Mouse (Mus musculus) layer of hippocampus, adult 2 months (tissue): ENCODE measurements at regions not wholly inside any gene's neighbourhood (a gene's known extent, or its start where the extent isn't known, plus 50 kb on each side); places are given as distances from the start of the nearest gene placed in this dataset.

Experiments used
- DNase-seq, 2 experiments: peaks; one replicate each; pipeline ENCODE4 v3.0.0; 2022; ENCODE audit warnings: low spot score in 2 of 2
- H3K27ac ChIP-seq: fragments of 200-600 bp; 2 replicates; pipeline ENCODE4 v1.8.1; 2022
- H3K4me3 ChIP-seq: fragments of 200-600 bp; 2 replicates; pipeline ENCODE4 v1.8.1; 2022; ENCODE audit warnings: mild to moderate bottlenecking
- CTCF ChIP-seq: fragments of 200-600 bp; conservative IDR thresholded peaks from 2 replicates; pipeline ENCODE4 v1.8.1; 2022; ENCODE audit warnings: antibody characterized with exemption, mild to moderate bottlenecking, moderate library complexity

DNA sequence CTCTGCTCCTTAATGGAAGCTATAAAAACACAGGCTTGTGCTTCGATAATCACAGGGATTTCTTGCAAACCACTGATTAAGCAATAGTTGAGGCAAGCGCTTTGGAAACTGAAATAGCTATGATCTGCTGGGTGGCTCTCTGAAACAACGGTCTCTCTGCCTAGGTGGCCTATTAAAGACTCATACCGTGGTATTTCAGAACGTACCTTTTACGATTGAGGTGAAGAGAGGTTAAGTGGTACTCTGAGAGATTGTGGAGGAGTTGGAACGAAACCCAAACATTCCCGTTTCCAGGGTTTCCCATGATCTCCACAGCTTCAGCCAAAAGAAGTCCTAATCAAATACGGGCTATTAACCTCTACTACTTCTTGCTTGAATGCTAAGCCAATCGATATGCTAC is 212.2 kb downstream of the Actr3 start:
- no peak for DNase-seq
- no peak overlapping the region for H3K27ac ChIP-seq
- no peak for TF ChIP-seq CTCF
- no peak overlapping the region for H3K4me3 ChIP-seq

DNA sequence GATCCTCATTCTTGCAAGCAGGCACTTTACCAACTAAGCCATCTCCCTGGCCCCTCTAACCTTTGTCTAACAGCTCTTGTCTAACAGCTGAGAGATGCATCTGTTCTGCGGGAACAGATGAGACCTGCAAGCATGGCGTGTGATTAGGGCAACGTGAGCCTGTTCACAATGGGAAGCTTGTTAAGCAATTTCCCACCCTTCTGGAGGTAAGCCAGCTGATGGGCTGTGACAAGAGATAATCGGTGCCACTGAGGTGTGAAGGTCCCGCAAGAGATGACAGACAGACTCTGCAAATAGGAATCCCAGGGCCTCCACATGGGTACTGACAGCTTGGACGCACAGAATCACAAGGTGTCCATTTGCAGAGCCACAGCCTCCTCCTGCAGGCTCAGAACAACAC is 219.3 kb downstream of the Actr3 start:
- Histone ChIP-seq H3K27ac (no peak overlapping the region), H3K4me3 (no peak overlapping the region)
- no peak for DNase-seq
- no peak for TF ChIP-seq CTCF

DNA sequence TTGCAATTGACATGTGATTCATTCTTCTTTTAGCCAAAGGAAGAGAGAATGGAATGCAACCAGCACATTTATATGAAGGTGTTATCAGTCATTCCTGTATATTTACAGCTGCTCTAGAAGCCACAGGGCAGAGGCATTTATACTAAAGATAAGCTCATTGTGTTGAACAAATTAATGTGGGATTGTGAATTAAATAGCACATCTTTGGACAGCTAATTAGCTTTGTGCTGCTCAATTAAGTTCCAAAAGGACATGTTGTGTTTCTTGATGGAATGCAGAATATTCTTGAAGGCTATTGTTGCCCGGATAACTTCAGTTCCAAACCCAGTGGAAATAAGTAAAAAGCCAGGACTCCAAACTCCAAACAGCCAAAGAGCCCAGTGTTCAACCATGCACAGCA is 248.4 kb downstream of the Actr3 start:
- TF ChIP-seq CTCF: no peak
- no peak for DNase-seq
- no peak overlapping the region for H3K4me3 ChIP-seq
- no peak overlapping the region for H3K27ac ChIP-seq

DNA sequence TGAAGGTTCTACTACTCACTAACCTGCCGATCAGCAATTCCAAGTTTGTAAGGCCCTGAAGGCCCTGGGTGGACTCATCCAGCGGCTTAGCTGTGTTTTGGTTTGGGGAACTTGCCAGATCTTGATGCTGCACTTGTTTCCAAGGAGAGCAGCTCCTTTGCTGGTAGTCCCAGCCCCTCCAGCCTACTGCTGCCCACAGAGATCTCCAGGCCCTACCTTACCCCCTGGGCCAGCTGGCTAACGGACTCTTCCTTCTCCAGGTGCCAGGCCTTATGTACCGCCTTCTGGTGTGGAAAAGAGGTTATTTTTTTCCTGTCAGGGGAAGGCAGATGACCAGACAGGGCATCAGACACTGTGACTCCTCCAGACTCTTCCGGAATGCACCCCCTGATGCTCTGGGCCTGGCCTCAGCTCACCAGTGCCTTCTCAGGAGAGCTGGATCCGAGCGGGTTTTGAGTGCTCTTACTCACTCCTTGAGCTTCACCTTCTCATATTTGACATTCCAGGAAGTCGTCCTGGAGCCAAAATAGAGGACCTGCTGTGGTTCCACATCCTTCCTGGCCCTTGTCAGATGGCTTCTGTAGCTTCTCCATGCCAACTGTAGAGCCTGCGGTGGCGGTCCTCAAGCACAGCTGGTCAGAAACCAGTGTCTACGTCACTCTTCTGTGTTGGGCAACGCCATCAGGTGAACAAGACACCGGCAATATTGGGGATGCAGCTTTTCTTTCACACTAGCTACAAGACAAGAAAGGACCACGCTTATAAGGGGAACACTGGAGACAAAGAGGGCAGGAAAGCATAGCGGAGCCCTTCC is 259.2 kb downstream of the Actr3 start:
- TF ChIP-seq CTCF: no peak
- Histone ChIP-seq H3K27ac (no peak overlapping the region), H3K4me3 (no peak overlapping the region)
- DNase-seq: no peak

DNA sequence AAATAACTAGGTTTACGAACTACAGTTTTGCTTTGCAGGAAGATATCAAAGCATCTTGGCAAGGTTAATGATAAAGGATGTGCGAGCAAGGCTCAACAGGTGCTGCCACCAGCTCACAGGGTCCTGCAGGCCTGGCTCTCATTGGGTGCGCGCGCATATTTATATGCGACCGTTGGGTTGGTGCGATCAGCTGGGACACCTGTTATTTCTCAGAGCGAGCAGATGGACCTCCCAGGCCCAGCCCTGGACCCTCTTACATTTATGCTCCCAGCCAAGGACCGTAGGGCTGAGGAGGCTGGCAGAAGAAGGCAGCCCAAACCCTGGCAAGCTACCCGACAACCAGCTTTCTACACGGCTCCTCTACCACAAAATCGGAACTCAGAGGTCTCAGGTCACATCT is 260.8 kb downstream of the Actr3 start:
- Histone ChIP-seq H3K4me3 (no peak overlapping the region), H3K27ac (no peak overlapping the region)
- TF ChIP-seq CTCF: no peak
- DNase-seq: no peak

DNA sequence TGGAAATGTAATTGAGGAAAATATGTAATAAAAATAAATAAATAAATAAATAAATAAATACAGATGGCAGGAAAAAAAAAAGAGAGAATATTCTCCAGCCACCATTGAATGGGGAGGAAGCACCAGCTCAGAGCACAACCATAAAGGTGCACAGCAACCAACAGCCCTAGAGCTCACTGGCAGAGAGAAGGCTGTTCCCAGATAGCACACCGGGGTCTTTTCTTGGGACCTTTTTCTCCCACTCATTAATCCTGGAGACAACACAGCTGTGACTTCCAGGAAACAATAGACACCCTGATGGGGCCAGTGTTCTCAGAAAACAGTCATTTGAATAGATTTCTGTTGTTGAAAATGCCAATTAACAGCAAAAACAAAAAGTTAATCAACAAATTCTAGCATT is 263.1 kb downstream of the Actr3 start:
- Histone ChIP-seq H3K4me3 (no peak overlapping the region), H3K27ac (no peak overlapping the region)
- no peak for DNase-seq
- no peak for TF ChIP-seq CTCF

DNA sequence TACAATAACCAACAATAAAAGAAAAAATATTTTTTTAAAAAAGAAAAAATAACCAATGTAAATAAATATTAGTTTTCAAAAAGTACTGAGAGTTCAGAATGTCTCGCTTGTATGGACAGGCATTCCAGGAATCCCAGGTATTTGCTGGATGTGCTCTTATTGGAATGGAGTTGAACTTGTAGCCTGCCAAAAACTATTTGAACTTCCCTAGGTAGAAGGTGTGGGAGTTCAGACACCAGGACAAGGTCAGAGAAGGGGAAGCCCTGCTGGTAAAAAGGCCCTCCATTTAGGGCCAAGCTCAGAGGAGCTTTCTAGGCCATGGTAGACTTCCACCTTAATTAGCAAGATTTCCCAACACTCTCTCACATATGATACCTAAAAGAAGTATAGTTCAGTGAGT is 270.3 kb downstream of the Actr3 start:
- TF ChIP-seq CTCF: no peak
- Histone ChIP-seq H3K4me3 (no peak overlapping the region), H3K27ac (no peak overlapping the region)
- no peak for DNase-seq

DNA sequence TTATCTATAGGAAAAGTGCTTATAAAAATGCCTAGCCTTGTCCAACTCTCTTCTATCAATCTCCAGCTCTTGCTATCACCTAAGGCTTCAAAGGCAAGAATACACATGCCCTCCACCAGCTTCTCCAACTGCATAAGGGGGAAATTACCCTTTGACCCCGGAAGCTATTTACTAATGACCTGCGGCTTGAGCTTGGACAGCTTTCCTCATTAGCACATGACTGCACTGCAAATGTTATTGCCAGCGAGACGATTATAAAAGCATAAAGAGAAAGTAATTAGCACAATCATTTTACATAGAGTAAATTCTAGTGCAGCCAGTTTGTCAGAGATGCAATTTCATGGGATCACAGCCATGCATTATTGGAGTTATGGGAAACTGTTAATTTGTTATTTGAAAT is 277.0 kb downstream of the Actr3 start:
- DNase-seq: no peak
- no peak overlapping the region for H3K27ac ChIP-seq
- TF ChIP-seq CTCF: no peak
- H3K4me3 ChIP-seq: no peak overlapping the region

DNA sequence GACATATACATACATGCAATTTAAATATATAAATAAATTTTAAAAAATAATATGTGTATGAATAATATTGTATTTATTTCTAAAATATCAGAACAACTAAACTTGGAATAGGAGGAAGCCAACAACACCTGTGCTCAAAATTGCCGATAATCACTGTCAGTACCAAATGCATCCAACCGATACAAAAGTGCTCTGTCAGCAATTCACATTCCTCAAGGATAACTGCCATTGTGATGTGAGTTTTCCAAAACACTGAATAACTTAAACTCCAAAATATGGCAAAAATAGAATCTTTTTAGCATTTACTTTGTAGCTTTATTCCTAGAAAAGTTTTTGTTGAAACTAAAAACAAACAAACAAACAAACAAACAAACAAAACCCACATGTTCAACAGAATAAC is 279.4 kb downstream of the Actr3 start:
- Histone ChIP-seq H3K27ac (no peak overlapping the region), H3K4me3 (no peak overlapping the region)
- no peak for TF ChIP-seq CTCF
- DNase-seq: no peak

DNA sequence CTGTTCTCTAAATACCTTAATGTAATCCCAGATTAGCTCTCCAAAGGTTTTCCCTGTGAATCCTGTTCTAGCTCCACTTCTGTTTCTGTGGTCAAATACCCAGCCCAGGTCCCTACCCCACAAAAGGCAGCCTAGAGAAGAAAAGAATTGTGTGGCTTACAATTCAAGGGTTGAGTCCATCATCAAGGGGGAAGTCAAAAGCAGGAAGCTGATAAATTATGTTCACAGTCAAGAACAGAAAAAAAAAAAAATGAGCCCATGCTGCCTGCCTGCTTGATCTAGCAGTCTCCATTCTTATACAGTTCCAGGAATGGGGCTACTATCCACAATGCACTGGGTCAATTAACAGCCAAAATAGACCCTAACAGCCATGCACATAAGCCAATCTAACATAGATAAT is 285.7 kb downstream of the Actr3 start:
- no peak for TF ChIP-seq CTCF
- no peak for DNase-seq
- Histone ChIP-seq H3K27ac (no peak overlapping the region), H3K4me3 (no peak overlapping the region)

DNA sequence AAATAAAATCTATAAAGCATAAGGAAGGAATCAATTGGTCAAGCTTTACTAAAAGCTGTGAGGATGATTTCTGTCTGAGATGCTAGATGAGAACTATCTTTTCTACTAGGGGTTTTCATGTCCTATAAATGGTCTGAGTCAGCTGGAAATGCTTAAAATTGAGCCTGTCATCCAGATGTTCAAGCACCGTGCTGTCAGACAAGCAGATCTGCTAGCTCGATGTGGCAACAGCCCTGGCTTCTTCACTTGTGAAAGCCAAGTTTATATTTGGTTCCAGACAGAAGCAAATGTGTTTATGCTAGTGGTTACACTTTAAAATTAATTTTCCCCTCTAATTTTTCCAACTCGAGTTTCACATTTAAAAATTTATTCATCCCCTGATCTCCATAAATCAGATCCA is 311.7 kb downstream of the Actr3 start:
- no peak for TF ChIP-seq CTCF
- no peak overlapping the region for H3K4me3 ChIP-seq
- no peak overlapping the region for H3K27ac ChIP-seq
- no peak for DNase-seq

DNA sequence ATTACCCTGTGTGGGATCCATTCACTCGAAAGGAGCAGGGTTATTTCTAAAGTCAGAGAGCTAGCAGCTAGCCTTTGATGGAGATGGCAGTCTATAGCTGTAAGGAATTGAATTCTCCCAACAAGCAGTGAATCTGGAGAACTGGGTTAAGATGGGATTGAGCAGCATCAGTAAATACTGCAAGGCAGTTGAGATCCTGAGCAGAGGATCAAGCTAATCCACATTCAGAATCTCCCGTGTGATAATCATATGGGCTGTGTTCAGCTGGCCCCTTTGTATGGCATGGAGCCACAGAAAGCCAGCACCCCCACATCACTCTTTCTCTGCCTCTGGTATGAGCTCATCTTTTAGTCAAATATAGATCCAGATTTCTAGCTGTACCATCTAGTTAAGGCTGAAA is 334.9 kb downstream of the Actr3 start:
- H3K27ac ChIP-seq: no peak overlapping the region
- no peak for TF ChIP-seq CTCF
- DNase-seq: no peak
- H3K4me3 ChIP-seq: no peak overlapping the region

DNA sequence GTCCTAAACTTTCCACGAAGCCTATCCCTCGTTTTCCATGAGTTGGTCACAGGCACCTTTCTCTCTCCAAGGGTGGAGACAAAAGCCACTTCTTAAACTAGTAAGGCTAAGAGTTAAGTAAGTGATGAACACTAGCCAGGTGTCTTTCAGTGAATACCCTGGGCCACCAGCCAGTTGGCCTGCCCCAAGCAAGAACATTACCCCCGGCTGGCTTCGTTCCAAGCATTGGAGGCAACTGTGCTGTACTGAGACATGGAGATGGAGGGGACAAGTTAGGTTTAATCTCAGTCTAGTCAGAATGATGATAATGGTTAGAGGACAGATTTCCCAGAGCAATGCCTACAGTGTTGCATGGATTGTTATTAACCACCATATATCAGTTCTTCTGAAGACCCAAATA is 350.6 kb downstream of the Actr3 start:
- Histone ChIP-seq H3K4me3 (no peak overlapping the region), H3K27ac (no peak overlapping the region)
- no peak for DNase-seq
- no peak for TF ChIP-seq CTCF

DNA sequence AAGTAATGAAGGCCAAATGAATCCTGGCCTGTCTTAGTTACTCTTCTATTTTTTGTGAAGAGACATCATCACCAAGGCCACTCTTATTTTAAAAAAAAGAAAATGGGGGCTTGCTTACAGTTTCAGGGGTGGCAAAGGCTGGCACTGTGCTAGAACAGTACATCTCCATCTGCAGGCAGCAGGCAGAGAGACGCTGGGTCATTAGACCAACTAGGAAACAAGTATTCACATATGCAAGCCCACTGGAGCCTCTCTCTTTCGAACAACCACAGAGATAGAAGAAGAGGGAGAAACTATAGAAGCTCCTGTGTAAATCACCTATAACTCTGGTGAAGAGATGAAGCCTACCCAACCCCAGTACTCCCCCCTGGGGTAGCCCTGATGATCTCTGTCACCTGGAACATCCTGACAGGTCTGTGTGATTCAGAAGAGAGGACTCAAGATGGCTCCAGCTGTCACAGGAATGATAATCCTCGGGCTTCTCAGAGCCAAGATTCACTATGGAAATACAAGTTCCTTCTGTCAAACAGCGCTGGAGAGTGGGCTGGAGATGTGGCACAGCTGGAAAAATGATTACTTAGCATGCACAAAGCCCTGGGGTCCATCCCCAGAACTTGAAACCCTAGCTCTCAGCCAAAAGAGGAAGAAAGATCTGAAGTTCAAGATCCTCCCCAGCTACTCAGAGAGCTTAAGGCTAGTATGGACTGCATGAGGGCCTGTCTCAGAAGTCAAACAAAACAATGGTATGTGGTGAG is 395.8 kb downstream of the Actr3 start:
- no peak overlapping the region for H3K27ac ChIP-seq
- DNase-seq: no peak
- no peak for TF ChIP-seq CTCF
- no peak overlapping the region for H3K4me3 ChIP-seq
